Comparison of ENCODE assay signal across 8 mouse cellular contexts in the genomic region with DNA sequence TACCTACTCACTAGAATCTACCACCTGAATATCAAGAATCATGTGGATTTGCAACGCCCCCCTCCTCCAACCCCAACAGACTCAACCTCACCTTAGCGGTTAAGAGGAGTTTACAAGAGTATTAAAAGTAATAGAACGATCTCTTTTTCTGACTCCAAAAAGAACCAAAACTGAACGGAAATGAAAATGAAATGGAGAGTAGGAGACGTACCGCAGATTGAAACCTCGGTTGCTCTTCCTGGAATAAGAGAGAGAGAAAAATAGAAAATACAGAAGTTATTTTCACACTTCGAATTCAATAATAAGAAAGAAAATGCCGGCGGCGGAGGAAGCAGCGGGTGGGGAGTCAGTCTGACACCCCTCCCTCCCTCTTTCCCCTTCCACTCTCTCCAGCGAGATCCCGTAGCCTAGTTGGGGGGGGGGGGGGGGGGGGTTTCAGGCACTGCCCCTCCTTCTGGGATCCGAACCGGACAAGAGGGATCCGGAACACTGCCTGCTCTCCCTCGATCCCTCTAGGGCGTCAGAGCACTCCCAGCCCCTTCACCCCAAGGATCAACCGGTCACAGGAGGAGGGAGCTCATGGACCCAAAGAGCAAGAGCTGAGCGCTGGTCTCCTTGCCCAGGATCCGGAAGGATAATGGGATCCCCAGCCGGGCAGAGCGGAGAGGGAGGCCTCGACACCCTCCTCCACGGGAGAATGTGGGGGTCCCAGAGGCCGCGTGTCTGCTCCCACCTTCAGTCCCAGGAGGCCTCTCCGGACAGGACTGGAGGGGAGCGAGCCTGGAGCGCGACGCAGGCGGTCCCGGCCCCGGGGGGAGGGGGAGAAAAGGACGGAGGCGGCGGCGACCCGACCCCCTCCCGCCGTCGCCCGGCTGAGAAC. TPM values are rescaled to one million over a fixed set of nuclear protein-coding genes. Genes with fewer than 3 reads are reported as not detected.
DNase-seq lines count a peak whose midpoint lies in the region; ATAC-seq and TF ChIP-seq lines count a peak whose summit lies in the region.

No protein-coding gene starts in this region.

- peak; percentile 53 to 58 for DNase-seq in adrenal gland, adult 18-20 months (ENCODE audit: low spot score in 2 of 2)
- no peak for DNase-seq in adrenal gland, postnatal 10 days
- peak; percentile 12 for DNase-seq in left cerebral cortex, postnatal 4 days
- DNase-seq in left cerebral cortex, postnatal 25 days (ENCODE audit: low spot score in 2 of 2), result no peak
- no peak for DNase-seq in right cerebral cortex, postnatal 4 days

- 4% methylated on average over 42 of the region's 45 CpGs for WGBS in embryonic facial prominence, embryonic 15.5 days
- WGBS in intestine, postnatal 0 days, result 3% methylated on average over 39 of the region's 45 CpGs
- WGBS in midbrain, embryonic 13.5 days, result 5% methylated on average over 43 of the region's 45 CpGs

- peak overlapping the region; percentile 85 for H3K9ac ChIP-seq in embryonic facial prominence, embryonic 15.5 days
- H3K9ac ChIP-seq in intestine, postnatal 0 days (ENCODE audit: low read depth, low read length), result peak overlapping the region; percentile 95
- peak overlapping the region; percentile 95 for H3K9ac ChIP-seq in midbrain, embryonic 13.5 days (replicated peaks)

- H3K4me3 ChIP-seq in embryonic facial prominence, embryonic 15.5 days (replicated peaks), result peak overlapping the region; percentile 95
- H3K4me3 ChIP-seq in intestine, postnatal 0 days (ENCODE audit: low read depth, low read length), result peak overlapping the region; percentile 88
- peak overlapping the region; percentile 99 for H3K4me3 ChIP-seq in midbrain, embryonic 13.5 days (replicated peaks)

- ATAC-seq in embryonic facial prominence, embryonic 15.5 days (ENCODE audit: insufficient number of reproducible peaks, low FRiP score, low TSS enrichment, low read depth), result 0 out of 2 replicates have a peak, but pooled peaks have one; percentile 0
- ATAC-seq in intestine, postnatal 0 days, result peak; percentile 2; the same call in 1 of the 2 replicates
- peak; percentile 9 for ATAC-seq in midbrain, embryonic 13.5 days

- H3K27me3 ChIP-seq in embryonic facial prominence, embryonic 15.5 days, result no peaks in the 10 kb centered on the region
- no peaks in the 10 kb centered on the region for H3K27me3 ChIP-seq in intestine, postnatal 0 days (replicated peaks; ENCODE audit: control insufficient read depth, insufficient read depth, low read length)
- H3K27me3 ChIP-seq in midbrain, embryonic 13.5 days, result no peaks in the 10 kb centered on the region

- peak overlapping the region; percentile 77 for H3K27ac ChIP-seq in embryonic facial prominence, embryonic 15.5 days (replicated peaks)
- peak overlapping the region; percentile 87 for H3K27ac ChIP-seq in intestine, postnatal 0 days (ENCODE audit: low read depth, low read length)
- H3K27ac ChIP-seq in midbrain, embryonic 13.5 days, result peak overlapping the region; percentile 75

- H3K4me1 ChIP-seq in embryonic facial prominence, embryonic 15.5 days, result peaks cover 14% of the 10 kb centered on the region
- peaks cover 4% of the 10 kb centered on the region for H3K4me1 ChIP-seq in intestine, postnatal 0 days (replicated peaks; ENCODE audit: control insufficient read depth, insufficient read depth, low read length)
- peaks cover 19% of the 10 kb centered on the region for H3K4me1 ChIP-seq in midbrain, embryonic 13.5 days (replicated peaks)

- no peak for TF ChIP-seq CTCF in intestine, postnatal 0 days (IDR thresholded peaks at IDR 0.05; ENCODE audit: low read depth)

- no peaks in the 10 kb centered on the region for H3K9me3 ChIP-seq in embryonic facial prominence, embryonic 15.5 days (replicated peaks)
- no peaks in the 10 kb centered on the region for H3K9me3 ChIP-seq in intestine, postnatal 0 days (ENCODE audit: control insufficient read depth)
- no peaks in the 10 kb centered on the region for H3K9me3 ChIP-seq in midbrain, embryonic 13.5 days

- H3K36me3 ChIP-seq in embryonic facial prominence, embryonic 15.5 days, result peaks cover 10% of the 10 kb centered on the region; the same call in 1 of the 2 replicates
- H3K36me3 ChIP-seq in intestine, postnatal 0 days (ENCODE audit: control insufficient read depth, insufficient read depth), result peaks cover 19% of the 10 kb centered on the region
- peaks cover 27% of the 10 kb centered on the region for H3K36me3 ChIP-seq in midbrain, embryonic 13.5 days

- H3K4me2 ChIP-seq in embryonic facial prominence, embryonic 15.5 days (replicated peaks), result peak overlapping the region; percentile 82
- peak overlapping the region; percentile 86 for H3K4me2 ChIP-seq in intestine, postnatal 0 days (replicated peaks; ENCODE audit: low read depth)
- H3K4me2 ChIP-seq in midbrain, embryonic 13.5 days (replicated peaks), result peak overlapping the region; percentile 92

- intact Hi-C loops in left cerebral cortex, postnatal 4 days (cut with DNase I), result no loop called here
- intact Hi-C loops in left cerebral cortex, postnatal 25 days (cut with DNase I), result no loop called here

RNA-seq across cellular contexts. Expression of a gene that starts 0.7 kb away (rescaled TPM):
- total RNA-seq in adrenal gland, adult 18-20 months (2021), result 10 to 100 TPM; 70.1 to 70.8 TPM
- 10 to 100 TPM; 56.7 to 61.6 TPM for total RNA-seq in adrenal gland, postnatal 10 days (2021)
- total RNA-seq in left cerebral cortex, postnatal 4 days (2021), result 10 to 100 TPM; 78.8 to 80.9 TPM
- 10 to 100 TPM; 73.5 to 74.7 TPM for total RNA-seq in left cerebral cortex, postnatal 25 days (2021)
- 16.5 and 17.3 TPM in 2 replicates for polyA plus RNA-seq in embryonic facial prominence, embryonic 15.5 days (2015; fragmentation: Nextera tagmentation; extraction: Ambion mirVana)
- 24.7 and 27.7 TPM in 2 replicates for polyA plus RNA-seq in intestine, postnatal 0 days (2015; fragmentation: Nextera tagmentation; extraction: Ambion mirVana)
- 14.1 and 18.5 TPM in 2 replicates for polyA plus RNA-seq in midbrain, embryonic 13.5 days (2015; fragmentation: Nextera tagmentation; extraction: Ambion mirVana)

Comparison
In these comparisons a context has a peak if more than half of its experiments do, and no peak if none do; other contexts are left out.
1. DNase-seq: peak in adrenal gland, adult 18-20 months (2 of 2) and left cerebral cortex, postnatal 4 days (single experiment); none in adrenal gland, postnatal 10 days (single experiment), left cerebral cortex, postnatal 25 days (0 of 2) and right cerebral cortex, postnatal 4 days (single experiment).
2. Peak in every context shown above with its lines, with median percentiles within 50 percentile points of each other: ATAC-seq, H3K27ac ChIP-seq, H3K4me2 ChIP-seq, H3K4me3 ChIP-seq and H3K9ac ChIP-seq.